Mouse (Mus musculus) testis, adult 2 months (tissue): Measurements from ENCODE around the gene P2rx7.

Experiments
- CTCF ChIP-seq: fragments of 200-500 bp; IDR thresholded peaks from 2 replicates; pipeline ENCODE4 v1.5.1; 2012; ENCODE audit warnings: low read depth, mild to moderate bottlenecking, inconsistent platforms, low read length, moderate library complexity; ENCODE audit not compliant: control insufficient read depth, insufficient read depth, insufficient replicate concordance
- POLR2A ChIP-seq: fragments of 200-500 bp; IDR thresholded peaks from 2 replicates; pipeline ENCODE4 v1.6.1; 2012; ENCODE audit warnings: low read depth, mild to moderate bottlenecking, inconsistent platforms, low read length, moderate library complexity; ENCODE audit not compliant: control insufficient read depth

DNA sequence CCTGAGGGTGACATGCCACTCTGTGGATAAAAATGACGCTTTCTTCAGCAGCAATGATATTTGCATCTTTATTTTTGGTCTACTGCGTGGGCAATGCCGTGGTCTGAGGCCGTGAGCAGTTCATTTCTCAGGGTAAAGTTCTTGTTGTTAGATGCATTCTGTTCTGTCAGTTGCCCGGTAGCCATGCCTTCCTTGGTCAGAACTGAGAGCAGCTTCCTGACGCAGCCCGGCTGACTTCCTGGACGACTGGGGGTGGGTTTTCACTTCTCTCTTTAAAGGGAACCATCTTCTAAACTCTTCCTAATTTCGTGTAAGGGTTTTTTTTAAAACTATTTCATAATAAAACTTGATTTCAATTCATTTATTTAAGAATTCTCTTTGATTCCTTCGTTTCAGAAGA is 40.2 kb downstream of the P2rx7 start:
- no peak for TF ChIP-seq CTCF
- TF ChIP-seq POLR2A, result no peak
